Mouse (Mus musculus) myocyte (in vitro differentiated cells): Measurements from ENCODE around the gene E030018B13Rik. TPM values are rescaled to one million over a fixed set of nuclear protein-coding genes. Genes with fewer than 3 reads are reported as not detected.

Experiments used
- H3K27me3 ChIP-seq: one replicate; pipeline ENCODE4 v1.6.1; 2011; ENCODE audit not compliant: control insufficient read depth, insufficient read depth, insufficient read length
- H3K36me3 ChIP-seq: one replicate; pipeline ENCODE4 v1.6.1; 2011; ENCODE audit not compliant: control insufficient read depth, insufficient read depth
- H3K4me2 ChIP-seq: one replicate; pipeline ENCODE4 v1.6.1; 2011; ENCODE audit warnings: low read depth, control low read depth
- H3K4me3 ChIP-seq: one replicate; pipeline ENCODE4 v1.5.1; 2011; ENCODE audit warnings: mild to moderate bottlenecking, control low read depth, moderate library complexity
- H3K79me2 ChIP-seq: one replicate; pipeline ENCODE4 v1.6.1; 2011; ENCODE audit not compliant: control insufficient read depth, insufficient read depth
- H3ac ChIP-seq: one replicate; pipeline ENCODE4 v1.6.1; 2011; ENCODE audit not compliant: control insufficient read depth, insufficient read length
- CEBPB ChIP-seq: IDR thresholded peaks from 2 replicates; pipeline ENCODE4 v1.6.1; 2011; ENCODE audit warnings: mild to moderate bottlenecking, moderate library complexity; ENCODE audit not compliant: poor library complexity, insufficient read depth, severe bottlenecking
- E2F4 ChIP-seq: IDR thresholded peaks from one replicate; pipeline ENCODE4 v1.6.1; 2011; ENCODE audit warnings: mild to moderate bottlenecking, control low read depth, moderate library complexity; ENCODE audit not compliant: insufficient read depth
- MAX ChIP-seq: IDR thresholded peaks from one replicate; pipeline ENCODE4 v1.6.1; 2011; ENCODE audit warnings: low read depth, mild to moderate bottlenecking, control low read depth
- MYOD1 ChIP-seq, 3 experiments: IDR thresholded peaks; one replicate each; pipeline ENCODE4 v1.6.1; 2011; ENCODE audit warnings: control low read depth in 2 of 3, low read depth in 2 of 3, mild to moderate bottlenecking in 2 of 3, moderate library complexity in 1 of 3; ENCODE audit not compliant: insufficient read length in 2 of 3, control insufficient read depth in 1 of 3
- MYOG ChIP-seq, 3 experiments: IDR thresholded peaks; one replicate each; pipeline ENCODE4 v1.6.1; 2011; ENCODE audit warnings: control low read depth in 2 of 3, low read depth in 2 of 3, mild to moderate bottlenecking in 2 of 3; ENCODE audit not compliant: insufficient read length in 2 of 3, control insufficient read depth in 1 of 3, insufficient read depth in 1 of 3
- POLR2A ChIP-seq: IDR thresholded peaks from one replicate; pipeline ENCODE4 v1.6.1; 2011; ENCODE audit warnings: low read depth, mild to moderate bottlenecking, control low read depth, moderate library complexity; ENCODE audit not compliant: insufficient read length
- POLR2AphosphoS2 ChIP-seq: IDR thresholded peaks from one replicate; pipeline ENCODE4 v1.6.1; 2011; ENCODE audit warnings: low read depth, control low read depth; ENCODE audit not compliant: insufficient read length
- REST ChIP-seq: IDR thresholded peaks from one replicate; pipeline ENCODE4 v1.6.1; 2011; ENCODE audit warnings: mild to moderate bottlenecking, control low read depth, moderate library complexity; ENCODE audit not compliant: insufficient read depth, insufficient read length
- SRF ChIP-seq: IDR thresholded peaks from one replicate; pipeline ENCODE4 v1.6.1; 2011; ENCODE audit warnings: low read depth; ENCODE audit not compliant: control insufficient read depth, insufficient read length
- TCF12 ChIP-seq: IDR thresholded peaks from one replicate; pipeline ENCODE4 v1.6.1; 2011; ENCODE audit warnings: mild to moderate bottlenecking, control low read depth; ENCODE audit not compliant: poor library complexity, insufficient read depth, severe bottlenecking
- TCF3 ChIP-seq: IDR thresholded peaks from one replicate; pipeline ENCODE4 v1.6.1; 2011; ENCODE audit warnings: low read depth, control low read depth; ENCODE audit not compliant: insufficient read length
- USF1 ChIP-seq: IDR thresholded peaks from one replicate; pipeline ENCODE4 v1.6.1; 2011; ENCODE audit warnings: low read depth, mild to moderate bottlenecking, control low read depth, moderate library complexity
- polyA plus RNA-seq: library from polyadenylated mRNA; unstranded; fragments of >200 nt; fragmentation: generic; extraction: Trizol; gene quantifications from one replicate; pipeline ENCODE4 v1.2.1, GENCODE M21; 2012; ENCODE audit warnings: missing spikeins

The E030018B13Rik gene
- polyA plus RNA-seq, 1 experiment = 0.17 TPM

DNA sequence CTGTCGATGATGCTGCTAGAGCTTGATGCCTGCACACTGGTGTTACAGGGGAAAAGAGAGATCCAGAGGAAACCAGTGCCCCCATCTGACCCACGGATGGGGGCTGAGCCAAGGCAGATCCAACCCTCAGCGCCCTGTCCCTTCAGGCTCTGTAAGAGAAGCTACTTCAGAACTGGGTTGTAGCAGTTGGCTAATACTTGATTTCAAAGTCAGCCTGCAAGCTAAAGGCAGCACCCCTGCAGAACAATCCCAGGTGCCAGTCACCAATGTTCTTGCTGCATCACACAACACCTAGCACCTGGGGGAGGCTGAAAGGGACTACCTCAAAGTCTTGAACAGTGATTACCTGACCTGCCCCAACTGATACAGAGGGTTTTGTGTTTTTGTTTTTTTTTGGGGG lies 14.7 kb upstream of the E030018B13Rik start:
- Histone ChIP-seq H3K4me2 (no peak overlapping the region), H3K79me2 (peaks cover 99% of the 10 kb centered on the region), H3K36me3 (no peaks in the 10 kb centered on the region), H3ac (no peak overlapping the region), H3K27me3 (no peaks in the 10 kb centered on the region), H3K4me3 (no peak overlapping the region)
- no peak for TF ChIP-seq SRF
- TF ChIP-seq E2F4 = no peak
- no peak for TF ChIP-seq REST
- TF ChIP-seq TCF12 = no peak
- TF ChIP-seq TCF3 = no peak

DNA sequence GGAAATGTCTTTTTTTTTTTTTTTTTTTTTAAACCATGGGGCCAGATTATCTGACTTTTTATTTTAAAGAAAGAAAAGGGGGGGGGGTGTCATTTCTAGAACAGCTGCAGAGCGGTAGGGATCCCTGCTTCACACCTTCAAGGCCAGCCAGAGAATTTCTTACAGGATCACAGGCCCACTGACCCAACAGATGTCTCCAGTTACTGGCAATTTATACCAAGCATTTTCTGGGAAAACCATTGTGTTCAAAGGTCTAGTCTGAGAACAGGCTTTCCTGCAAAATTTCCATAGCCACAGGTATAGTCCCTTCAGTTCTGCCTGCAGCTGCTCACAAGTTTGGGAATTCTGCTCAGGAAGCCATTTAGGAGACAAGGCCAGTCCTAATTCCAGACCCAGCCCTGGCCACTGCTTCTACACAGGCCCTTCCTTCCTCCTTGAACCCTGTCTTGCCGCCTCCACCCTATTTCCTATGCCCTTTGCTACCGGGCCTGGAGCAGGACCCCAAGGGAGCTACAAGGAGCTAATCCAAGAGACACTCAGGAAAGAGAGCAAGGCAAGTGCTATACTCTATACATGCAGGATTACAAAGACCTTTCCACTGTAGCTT lies 13.9 kb upstream of the E030018B13Rik start:
- Histone ChIP-seq H3K27me3 (no peaks in the 10 kb centered on the region), H3K4me3 (no peak overlapping the region), H3K4me2 (no peak overlapping the region), H3ac (no peak overlapping the region), H3K36me3 (no peaks in the 10 kb centered on the region), H3K79me2 (peaks cover 99% of the 10 kb centered on the region)
- TF ChIP-seq E2F4 = no peak
- TF ChIP-seq POLR2A = no peak
- no peak for TF ChIP-seq MAX
- TF ChIP-seq REST = no peak
- no peak for TF ChIP-seq POLR2AphosphoS2
- no peak for TF ChIP-seq MYOD1 (IDR thresholded peaks at IDR 0.05; ENCODE audit: control insufficient read depth in 1 of 3, insufficient read length in 2 of 3, low read depth in 2 of 3)
- no peak for TF ChIP-seq CEBPB
- no peak for TF ChIP-seq MYOG (IDR thresholded peaks at IDR 0.05; ENCODE audit: control insufficient read depth in 1 of 3, insufficient read depth in 1 of 3, insufficient read length in 2 of 3, low read depth in 2 of 3)
- no peak for TF ChIP-seq USF1
- no peak for TF ChIP-seq SRF

DNA sequence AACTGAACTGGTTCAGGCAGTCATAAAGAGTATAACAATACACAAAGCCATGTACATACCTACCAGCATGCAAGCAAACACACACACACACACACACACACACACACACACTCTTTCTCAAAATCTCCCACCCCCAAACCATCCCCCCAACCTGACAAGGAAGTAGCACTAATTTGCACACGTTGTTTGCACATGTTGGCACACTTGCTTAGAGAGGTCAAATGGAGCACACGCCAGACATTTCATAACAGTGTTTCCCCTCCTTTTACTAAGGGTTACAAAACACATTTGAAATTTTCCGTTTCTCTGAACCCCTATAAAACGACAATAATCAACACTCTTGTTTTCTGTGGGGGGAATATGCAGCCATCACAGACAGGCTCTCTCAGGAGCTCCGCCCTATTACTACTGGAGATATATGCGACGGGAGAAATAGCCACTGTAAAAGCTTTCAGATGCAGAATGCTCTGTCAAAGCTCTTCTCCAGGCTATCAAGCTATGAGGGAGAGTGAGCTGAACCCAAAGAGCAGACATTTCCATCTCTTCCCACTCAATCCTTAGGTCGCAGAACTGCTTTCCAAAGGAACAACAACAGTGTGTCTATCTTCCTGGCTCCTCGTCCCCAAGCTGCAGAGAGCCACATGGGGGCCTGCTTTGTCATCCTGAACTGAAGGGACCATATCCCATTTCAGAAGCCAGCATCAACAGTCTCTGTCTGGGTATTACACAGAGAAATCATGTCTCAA lies 12.8 kb upstream of the E030018B13Rik start:
- Histone ChIP-seq H3K27me3 (no peaks in the 10 kb centered on the region), H3ac (no peak overlapping the region), H3K4me2 (no peak overlapping the region), H3K79me2 (peaks cover 99% of the 10 kb centered on the region), H3K4me3 (no peak overlapping the region), H3K36me3 (no peaks in the 10 kb centered on the region)
- no peak for TF ChIP-seq E2F4
- TF ChIP-seq MAX = no peak
- TF ChIP-seq TCF12 = no peak
- no peak for TF ChIP-seq MYOG (IDR thresholded peaks at IDR 0.05; ENCODE audit: control insufficient read depth in 1 of 3, insufficient read depth in 1 of 3, insufficient read length in 2 of 3, low read depth in 2 of 3)
- no peak for TF ChIP-seq TCF3
- TF ChIP-seq SRF = no peak
- no peak for TF ChIP-seq REST
- TF ChIP-seq POLR2AphosphoS2 = no peak
- no peak for TF ChIP-seq MYOD1 (IDR thresholded peaks at IDR 0.05; ENCODE audit: control insufficient read depth in 1 of 3, insufficient read length in 2 of 3, low read depth in 2 of 3)
- TF ChIP-seq POLR2A = no peak
- no peak for TF ChIP-seq CEBPB

DNA sequence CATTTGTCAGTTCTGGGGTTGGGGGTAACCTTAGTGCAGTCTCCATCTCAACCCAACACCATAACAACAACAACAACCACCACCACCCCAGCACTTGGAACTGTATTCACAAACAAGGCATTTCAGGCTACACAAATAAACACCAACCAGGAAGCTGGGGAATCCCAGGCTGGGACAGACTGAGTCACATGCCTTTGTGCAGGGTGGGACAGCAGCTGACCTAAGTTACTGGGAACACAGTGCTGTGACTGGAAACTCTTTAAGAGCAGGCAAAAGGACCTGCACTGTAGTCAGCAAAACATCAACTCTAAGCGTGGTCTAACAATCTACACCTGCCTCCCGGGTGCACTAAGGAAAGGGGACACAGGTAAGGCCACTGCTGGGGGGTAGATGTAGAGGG lies 11.5 kb upstream of the E030018B13Rik start:
- Histone ChIP-seq H3ac (no peak overlapping the region), H3K4me3 (no peak overlapping the region), H3K27me3 (no peaks in the 10 kb centered on the region), H3K4me2 (peak overlapping the region; percentile 73), H3K79me2 (peaks cover 99% of the 10 kb centered on the region), H3K36me3 (no peaks in the 10 kb centered on the region)
- TF ChIP-seq MYOD1 (IDR thresholded peaks at IDR 0.05; ENCODE audit: control insufficient read depth in 1 of 3, insufficient read length in 2 of 3, low read depth in 2 of 3) (peak in 2 of 3 experiments; percentile 8 to 65), MYOG (IDR thresholded peaks at IDR 0.05; ENCODE audit: control insufficient read depth in 1 of 3, insufficient read depth in 1 of 3, insufficient read length in 2 of 3, low read depth in 2 of 3) (peak in 1 of 3 experiments; percentile 67), SRF (no peak), USF1 (peak; percentile 73)

DNA sequence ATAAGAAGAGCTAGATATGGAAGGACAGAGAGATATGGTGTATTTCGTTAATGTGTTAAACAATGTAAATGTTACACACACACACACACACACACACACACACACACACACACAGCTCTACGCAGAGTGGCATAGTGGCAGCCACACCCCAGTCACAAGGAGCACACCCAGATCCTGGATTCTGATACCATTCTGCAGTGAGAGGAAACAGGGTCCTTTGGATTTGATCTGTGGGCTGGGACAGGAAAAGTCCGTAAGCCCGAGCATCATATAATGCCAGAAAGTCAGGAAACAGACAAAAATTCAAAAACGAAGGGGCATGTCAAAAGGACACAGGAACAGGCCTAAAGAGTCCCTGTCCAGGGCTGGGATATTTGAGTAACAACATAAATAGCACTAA lies 11.0 kb upstream of the E030018B13Rik start:
- Histone ChIP-seq H3K36me3 (no peaks in the 10 kb centered on the region), H3K4me3 (no peak overlapping the region), H3K27me3 (no peaks in the 10 kb centered on the region), H3ac (no peak overlapping the region), H3K79me2 (peaks cover 99% of the 10 kb centered on the region), H3K4me2 (peak overlapping the region; percentile 73)
- TF ChIP-seq MYOD1 (IDR thresholded peaks at IDR 0.05; ENCODE audit: control insufficient read depth in 1 of 3, insufficient read length in 2 of 3, low read depth in 2 of 3) (no peak), CEBPB (no peak), TCF3 (no peak), MAX (no peak), POLR2AphosphoS2 (no peak), POLR2A (no peak), USF1 (no peak), SRF (no peak), TCF12 (no peak)
